ENCODE assay signal across 21 mouse cellular contexts in the genomic region with DNA sequence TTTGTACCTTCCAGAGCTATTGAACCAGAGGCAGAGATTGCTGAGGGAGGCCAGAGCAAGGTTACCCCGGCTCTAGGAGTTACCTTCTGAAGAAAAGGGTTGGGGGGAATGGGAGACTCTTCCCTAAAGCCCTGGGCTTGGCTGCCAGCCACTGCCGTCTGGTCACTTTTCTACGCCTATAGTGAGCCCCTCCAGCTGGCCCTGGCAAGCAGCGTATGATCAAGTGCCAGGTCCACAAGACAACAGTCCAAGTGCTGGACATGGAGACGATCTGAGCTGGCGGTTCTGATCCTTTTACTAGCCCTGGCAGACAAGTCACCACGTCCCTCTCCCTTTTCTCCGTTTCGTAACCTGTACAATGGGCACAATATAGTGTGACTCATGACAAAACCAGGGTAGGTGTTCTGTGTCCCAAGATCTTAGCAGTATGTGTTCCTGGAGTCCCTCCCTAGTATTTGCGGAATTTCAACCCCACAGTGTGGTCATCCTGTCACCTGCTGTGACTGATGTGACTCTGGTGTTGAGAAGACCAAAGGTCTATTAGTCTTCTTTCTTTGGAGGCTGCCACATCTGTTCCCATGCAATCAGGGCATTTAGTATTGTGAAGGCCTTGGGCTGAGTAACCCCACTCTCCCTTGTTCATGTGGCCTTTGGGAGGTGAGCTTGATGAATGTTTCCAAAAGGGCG. TPM values are rescaled to one million over a fixed set of nuclear protein-coding genes. Genes with fewer than 3 reads are reported as not detected.
A peak's percentile ranks its signal among the peaks of the same experiment; 100 is the strongest.
DNase-seq lines count a peak whose midpoint lies in the region; ATAC-seq and TF ChIP-seq lines count a peak whose summit lies in the region.
"Had no signal": no experiment of that assay in that cellular context is flagged by ENCODE, and none has a peak within 500 bp of the region (broad histone marks: within the 10 kb centered on the region; RNA-seq: fewer than 3 reads in every experiment).

No protein-coding gene starts in this region.

- no peaks in the 10 kb centered on the region for H3K27me3 ChIP-seq in hindbrain, embryonic 15.5 days
- no peaks in the 10 kb centered on the region for H3K27me3 ChIP-seq in hindbrain, embryonic 14.5 days (ENCODE audit: control insufficient read depth, insufficient read depth, low read length)
- H3K27me3 ChIP-seq in lung, postnatal 0 days (replicated peaks; ENCODE audit: insufficient read depth, low read length) = no peaks in the 10 kb centered on the region
- H3K27me3 ChIP-seq: heart, embryonic 13.5 days; neural tube, embryonic 15.5 days had no signal

- no peak overlapping the region for H3K27ac ChIP-seq in hindbrain, embryonic 15.5 days (replicated peaks)
- no peak overlapping the region for H3K27ac ChIP-seq in hindbrain, embryonic 14.5 days
- H3K27ac ChIP-seq in lung, postnatal 0 days (ENCODE audit: low read length) = no peak overlapping the region
- H3K27ac ChIP-seq: heart, adult 2 months; heart, embryonic 13.5 days; left cerebral cortex, adult 2 months; limb, embryonic 10.5 days; neural tube, embryonic 15.5 days had no signal

- no peaks in the 10 kb centered on the region for H3K4me1 ChIP-seq in hindbrain, embryonic 15.5 days (replicated peaks)
- H3K4me1 ChIP-seq in hindbrain, embryonic 14.5 days (replicated peaks; ENCODE audit: control insufficient read depth, insufficient read depth, low read length) = no peaks in the 10 kb centered on the region
- H3K4me1 ChIP-seq in lung, postnatal 0 days (ENCODE audit: insufficient read depth, low read depth, low read length) = no peaks in the 10 kb centered on the region
- H3K4me1 ChIP-seq: heart, embryonic 13.5 days; limb, embryonic 10.5 days; neural tube, embryonic 15.5 days had no signal

- no peaks in the 10 kb centered on the region for H3K9me3 ChIP-seq in hindbrain, embryonic 15.5 days
- no peaks in the 10 kb centered on the region for H3K9me3 ChIP-seq in hindbrain, embryonic 14.5 days (ENCODE audit: control insufficient read depth, low read length)
- no peaks in the 10 kb centered on the region for H3K9me3 ChIP-seq in lung, postnatal 0 days (ENCODE audit: low read length)
- H3K9me3 ChIP-seq: G1E; heart, embryonic 13.5 days; limb, embryonic 10.5 days; neural tube, embryonic 15.5 days had no signal

- no peak overlapping the region for H3K9ac ChIP-seq in hindbrain, embryonic 15.5 days
- H3K9ac ChIP-seq in hindbrain, embryonic 14.5 days = no peak overlapping the region
- H3K9ac ChIP-seq in lung, postnatal 0 days (replicated peaks; ENCODE audit: low read depth) = no peak overlapping the region
- H3K9ac ChIP-seq: heart, embryonic 13.5 days; neural tube, embryonic 15.5 days had no signal

- ATAC-seq in hindbrain, embryonic 15.5 days (ENCODE audit: low FRiP score, low read depth) = 0 out of 2 replicates have a peak, but pooled peaks have one; percentile 43
- ATAC-seq in hindbrain, embryonic 14.5 days (ENCODE audit: low FRiP score) = no peak
- ATAC-seq in lung, postnatal 0 days = no peak
- ATAC-seq: CD4-positive, CD25-positive, alpha-beta regulatory T cell, adult 4 months; forebrain, embryonic 16.5 days had no signal

- peaks cover 19% of the 10 kb centered on the region for H3K36me3 ChIP-seq in hindbrain, embryonic 15.5 days
- H3K36me3 ChIP-seq in hindbrain, embryonic 14.5 days (replicated peaks; ENCODE audit: control insufficient read depth, insufficient read depth) = peaks cover 17% of the 10 kb centered on the region
- H3K36me3 ChIP-seq in lung, postnatal 0 days (ENCODE audit: insufficient read depth, low read length) = no peaks in the 10 kb centered on the region

- H3K4me3 ChIP-seq in hindbrain, embryonic 15.5 days = no peak overlapping the region
- H3K4me3 ChIP-seq in hindbrain, embryonic 14.5 days (replicated peaks; ENCODE audit: low read length) = no peak overlapping the region
- no peak overlapping the region for H3K4me3 ChIP-seq in lung, postnatal 0 days (ENCODE audit: low read depth, low read length)
- H3K4me3 ChIP-seq: heart, adult 2 months; heart, embryonic 13.5 days; left cerebral cortex, adult 2 months; limb, embryonic 10.5 days; neural tube, embryonic 15.5 days had no signal

- no peak for TF ChIP-seq EP300 in lung, postnatal 0 days (IDR thresholded peaks at IDR 0.05)

- H3K4me2 ChIP-seq in hindbrain, embryonic 15.5 days = no peak overlapping the region
- H3K4me2 ChIP-seq in hindbrain, embryonic 14.5 days (replicated peaks) = no peak overlapping the region
- no peak overlapping the region for H3K4me2 ChIP-seq in lung, postnatal 0 days (replicated peaks; ENCODE audit: low read depth, low read length)
- H3K4me2 ChIP-seq: heart, embryonic 13.5 days; neural tube, embryonic 15.5 days had no signal

- TF ChIP-seq CTCF in lung, postnatal 0 days (IDR thresholded peaks at IDR 0.05) = no peak

- peak; percentile 38 to 64 for DNase-seq in cerebellum, postnatal 25 days
- DNase-seq in cerebellum, adult 11-12 months = no peak
- DNase-seq in hindbrain, embryonic 14.5 days (ENCODE audit: low spot score) = no peak
- DNase-seq in lung, postnatal 10 days = peak; percentile 8
- DNase-seq in lung, postnatal 0 days (ENCODE audit: low spot score) = no peak
- DNase-seq in Muller cell, postnatal 12 days (ENCODE audit: inconsistent ontology term) = peak; percentile 6
- DNase-seq in liver = no peak
- DNase-seq: adrenal gland, postnatal 10 days; gastrocnemius, postnatal 10 days; kidney, adult 8-10 months; kidney, postnatal 10 days; right cerebral cortex, adult 18-20 months had no signal

- WGBS in hindbrain, embryonic 15.5 days = 58% methylated on average over 11 of the region's 11 CpGs
- 67% methylated on average over 11 of the region's 11 CpGs for WGBS in hindbrain, embryonic 14.5 days
- 65% methylated on average over 11 of the region's 11 CpGs for WGBS in lung, postnatal 0 days

RNA-seq across cellular contexts. Expression of a gene that starts 11.3 kb away (rescaled TPM):
- polyA plus RNA-seq in hindbrain, embryonic 15.5 days (2015; fragmentation: Nextera tagmentation; extraction: Ambion mirVana) = 49.5 and 52.5 TPM in 2 replicates
- 50.7 and 57.6 TPM in 2 replicates for polyA plus RNA-seq in hindbrain, embryonic 14.5 days (2014; fragmentation: Nextera tagmentation; extraction: Ambion mirVana)
- polyA plus RNA-seq in lung, postnatal 0 days (2015; fragmentation: Nextera tagmentation; extraction: Ambion mirVana) = 29.8 and 35.9 TPM in 2 replicates

RNA-seq across cellular contexts. Expression of a gene that starts 29.8 kb away (rescaled TPM):
- polyA plus RNA-seq in hindbrain, embryonic 15.5 days (2015; fragmentation: Nextera tagmentation; extraction: Ambion mirVana) = 28.9 and 32.2 TPM in 2 replicates
- 21.8 and 25.8 TPM in 2 replicates for polyA plus RNA-seq in hindbrain, embryonic 14.5 days (2014; fragmentation: Nextera tagmentation; extraction: Ambion mirVana)
- 16.1 and 17.2 TPM in 2 replicates for polyA plus RNA-seq in lung, postnatal 0 days (2015; fragmentation: Nextera tagmentation; extraction: Ambion mirVana)

Comparison
In these comparisons a context has a peak if more than half of its experiments do, and no peak if none do; other contexts are left out.
1. DNase-seq: peak in cerebellum, postnatal 25 days (2 of 2), lung, postnatal 10 days (single experiment) and Muller cell, postnatal 12 days (single experiment); none in cerebellum, adult 11-12 months (single experiment), hindbrain, embryonic 14.5 days (single experiment), lung, postnatal 0 days (single experiment) and liver (single experiment).